ENCODE assay signal across 11 mouse cellular contexts in the genomic region with DNA sequence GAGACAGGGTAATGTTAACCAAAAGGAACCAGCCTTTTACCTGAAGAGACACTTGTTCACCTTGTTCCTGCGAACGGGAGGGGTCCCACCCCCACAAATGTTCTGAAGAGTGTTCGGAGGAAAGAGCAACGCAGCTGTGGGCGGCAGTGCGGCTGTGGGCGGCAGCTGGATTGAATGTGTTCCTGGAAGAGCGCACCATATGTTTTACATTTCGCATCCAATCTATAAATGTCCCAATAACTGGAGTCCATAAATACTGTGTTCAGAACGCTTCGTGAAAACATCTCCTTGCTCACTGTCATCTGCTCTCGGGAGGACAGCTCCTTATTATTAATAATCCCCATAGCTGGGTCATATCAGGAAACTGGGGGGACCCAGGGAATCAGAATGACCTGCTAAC.
DNase-seq lines count a peak whose midpoint lies in the region.
"Had no signal": no experiment of that assay in that cellular context is flagged by ENCODE, and none has a peak within 500 bp of the region (broad histone marks: within the 10 kb centered on the region; RNA-seq: fewer than 3 reads in every experiment).

No protein-coding gene starts in this region.

- WGBS in limb, embryonic 10.5 days = 69% methylated on average over 12 of the region's 12 CpGs

- H3K9me3 ChIP-seq in limb, embryonic 10.5 days (replicated peaks) = no peaks in the 10 kb centered on the region
- H3K9me3 ChIP-seq: forebrain, embryonic 15.5 days; neural tube, embryonic 13.5 days had no signal

- no peaks in the 10 kb centered on the region for H3K27me3 ChIP-seq in limb, embryonic 10.5 days (ENCODE audit: low read depth, poor library complexity, severe bottlenecking)
- H3K27me3 ChIP-seq: forebrain, embryonic 15.5 days; neural tube, embryonic 13.5 days had no signal

- DNase-seq in testis, postnatal 10 days (ENCODE audit: low spot score) = peak; percentile 40
- DNase-seq in testis, postnatal 14 days (ENCODE audit: low spot score) = no peak
- DNase-seq in layer of hippocampus, adult 18-20 months (ENCODE audit: low spot score in 2 of 2) = peak; percentile 71 to 88
- DNase-seq in limb, embryonic 10.5 days (ENCODE audit: low spot score) = peak; percentile 35
- DNase-seq in lung, postnatal 4 days = no peak
- DNase-seq in cerebellum, adult 18-20 months = no peak
- no peak for DNase-seq in thymus, postnatal 36 days
- DNase-seq: cerebellum, adult 11 months had no signal

- no peak overlapping the region for H3K4me3 ChIP-seq in limb, embryonic 10.5 days
- H3K4me3 ChIP-seq: forebrain, embryonic 15.5 days; neural tube, embryonic 13.5 days had no signal

- H3K36me3 ChIP-seq in limb, embryonic 10.5 days = no peaks in the 10 kb centered on the region
- H3K36me3 ChIP-seq: forebrain, embryonic 15.5 days; neural tube, embryonic 13.5 days had no signal

- H3K27ac ChIP-seq in limb, embryonic 10.5 days = no peak overlapping the region
- H3K27ac ChIP-seq: forebrain, embryonic 15.5 days; hindbrain, embryonic 14.5 days; neural tube, embryonic 13.5 days had no signal

- H3K4me1 ChIP-seq in limb, embryonic 10.5 days = peaks cover 10% of the 10 kb centered on the region; the same call in 1 of the 2 replicates
- H3K4me1 ChIP-seq: forebrain, embryonic 15.5 days; neural tube, embryonic 13.5 days had no signal

Comparison
In these comparisons a context has a peak if more than half of its experiments do, and no peak if none do; other contexts are left out.
1. DNase-seq: peak in testis, postnatal 10 days (single experiment), layer of hippocampus, adult 18-20 months (2 of 2) and limb, embryonic 10.5 days (single experiment); none in testis, postnatal 14 days (single experiment), lung, postnatal 4 days (0 of 2), cerebellum, adult 18-20 months (0 of 2) and thymus, postnatal 36 days (0 of 2).